Mouse (Mus musculus) forebrain, postnatal 0 days (tissue): ENCODE results near the gene Mmrn2. TPM values are rescaled to one million over a fixed set of nuclear protein-coding genes. Genes with fewer than 3 reads are reported as not detected.
"Not testable (repeated sequence)": the region's sequence is repeated elsewhere in the genome, so short reads cannot be mapped to it uniquely, and the experiment has no call there.

Experiments
- ATAC-seq: fragments of 200-750 bp; cut with Nextera tagmentation; 2 replicates; pipeline ENCODE4 v1.8.0; 2017; ENCODE audit warnings: mild to moderate bottlenecking, moderate library complexity
- DNase-seq: peaks from one replicate; pipeline ENCODE4 v3.0.0-alpha.2; 2015
- H3K27ac ChIP-seq: fragments of 300-500 bp; sonication (generic); 2 replicates; pipeline ENCODE4 v1.5.1; 2014; ENCODE audit warnings: low read depth, mild to moderate bottlenecking, antibody characterized with exemption, low read length, moderate library complexity, mixed read lengths
- H3K27me3 ChIP-seq: fragments of 300-500 bp; sonication (generic); 2 replicates; pipeline ENCODE4 v1.6.1; 2014; ENCODE audit warnings: mild to moderate bottlenecking, low read length, mixed read lengths; ENCODE audit not compliant: insufficient read depth
- H3K36me3 ChIP-seq: fragments of 300-500 bp; sonication (generic); 2 replicates; pipeline ENCODE4 v1.6.1; 2014; ENCODE audit warnings: mild to moderate bottlenecking, moderate library complexity; ENCODE audit not compliant: insufficient read depth
- H3K4me1 ChIP-seq: fragments of 300-500 bp; sonication (generic); 2 replicates; pipeline ENCODE4 v1.6.1; 2014; ENCODE audit warnings: antibody characterized with exemption; ENCODE audit not compliant: insufficient read depth
- H3K4me2 ChIP-seq: fragments of 300-500 bp; sonication (generic); 2 replicates; pipeline ENCODE4 v1.6.1; 2014; ENCODE audit warnings: low read depth, mild to moderate bottlenecking, moderate library complexity
- H3K4me3 ChIP-seq: fragments of 300-500 bp; sonication (generic); 2 replicates; pipeline ENCODE4 v1.5.1; 2014; ENCODE audit warnings: low read depth, low read length, mixed read lengths
- H3K9ac ChIP-seq: fragments of 300-500 bp; sonication (generic); 2 replicates; pipeline ENCODE4 v1.6.1; 2014; ENCODE audit warnings: mild to moderate bottlenecking
- H3K9me3 ChIP-seq: fragments of 300-500 bp; sonication (generic); 2 replicates; pipeline ENCODE4 v1.6.1; 2016; ENCODE audit warnings: low read length
- CTCF ChIP-seq: sonication (generic); IDR thresholded peaks from 2 replicates; pipeline ENCODE4 v1.5.1; 2016; ENCODE audit warnings: antibody characterized with exemption, control low read depth, low read depth
- WGBS: fragments of 180-500 bp; shearing (Covaris S2); extraction: QIAGEN DNeasy Blood & Tissue Kit; methylation state at CpG from one replicate; pipeline ENCODE4 v1.1.7; 2014; 5-methylcytosine and 5-hydroxymethylcytosine counted together
- polyA plus RNA-seq: library from polyadenylated mRNA; unstranded; fragments of >200 nt; fragmentation: Nextera tagmentation; extraction: Ambion mirVana; gene quantifications from 2 replicates; pipeline ENCODE4 v1.2.1, GENCODE M21; 2015
- total RNA-seq: library from RNA; depleted of rRNA; stranded (reverse); fragments of >200 nt; gene quantifications from 2 replicates; pipeline ENCODE4 v1.2.3, GENCODE M21; 2014

Gene Mmrn2
- total and polyA plus RNA-seq, 2 experiments from 2014 or later: 2.7 to 4.7 TPM

DNA sequence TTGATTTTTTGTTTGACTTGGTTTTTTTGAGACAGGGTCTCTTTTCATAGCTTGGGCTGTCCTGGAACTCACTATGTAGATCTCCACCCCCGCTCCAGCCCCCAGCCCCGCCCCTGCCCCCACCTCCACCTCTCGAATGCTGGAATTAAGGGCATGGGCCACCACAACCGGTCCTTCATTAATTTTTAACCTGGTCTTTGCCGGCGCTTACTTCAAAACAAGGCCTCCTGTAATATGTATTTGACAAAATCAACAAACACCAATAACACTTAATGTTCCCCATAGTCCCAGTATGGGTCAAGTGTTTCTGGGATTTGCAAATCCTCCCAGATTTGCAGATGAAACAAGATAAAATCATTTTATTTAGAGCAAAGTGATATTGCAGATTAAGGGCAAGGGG lies 15.0 kb upstream of the Mmrn2 start:
- no peak overlapping the region for H3K9ac ChIP-seq
- H3K36me3 ChIP-seq: no peaks in the 10 kb centered on the region
- no peak overlapping the region for H3K4me3 ChIP-seq
- H3K27ac ChIP-seq: no peak overlapping the region
- H3K4me2 ChIP-seq: no peak overlapping the region
- H3K4me1 ChIP-seq: peaks cover 9% of the 10 kb centered on the region; the same call in 1 of the 2 replicates
- H3K27me3 ChIP-seq: no peaks in the 10 kb centered on the region
- H3K9me3 ChIP-seq: no peaks in the 10 kb centered on the region
- DNase-seq (no peak), ATAC-seq (no peak)
- WGBS: 47% methylated on average over 6 of the region's 6 CpGs
- no peak for TF ChIP-seq CTCF

DNA sequence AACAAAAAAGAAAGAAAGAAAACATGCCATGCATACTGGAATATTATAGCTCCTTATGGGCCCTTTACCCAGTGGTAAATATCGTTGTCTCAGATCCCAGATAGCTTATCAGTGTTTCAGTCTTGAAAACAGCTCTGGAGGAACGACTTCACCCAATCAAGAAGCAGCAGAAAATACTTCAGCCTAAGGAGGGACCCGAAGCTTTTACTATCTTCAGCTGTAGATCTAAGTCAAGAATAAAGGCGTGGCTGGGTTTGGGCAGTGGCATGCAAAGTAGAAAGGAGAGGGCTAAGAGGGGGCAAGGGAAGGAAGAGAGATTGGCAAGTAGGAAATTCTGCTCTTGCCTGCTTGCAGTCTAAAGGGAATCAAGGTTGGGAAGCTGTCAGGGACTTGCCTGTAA lies 13.1 kb upstream of the Mmrn2 start:
- ATAC-seq: no peak
- no peak for TF ChIP-seq CTCF

DNA sequence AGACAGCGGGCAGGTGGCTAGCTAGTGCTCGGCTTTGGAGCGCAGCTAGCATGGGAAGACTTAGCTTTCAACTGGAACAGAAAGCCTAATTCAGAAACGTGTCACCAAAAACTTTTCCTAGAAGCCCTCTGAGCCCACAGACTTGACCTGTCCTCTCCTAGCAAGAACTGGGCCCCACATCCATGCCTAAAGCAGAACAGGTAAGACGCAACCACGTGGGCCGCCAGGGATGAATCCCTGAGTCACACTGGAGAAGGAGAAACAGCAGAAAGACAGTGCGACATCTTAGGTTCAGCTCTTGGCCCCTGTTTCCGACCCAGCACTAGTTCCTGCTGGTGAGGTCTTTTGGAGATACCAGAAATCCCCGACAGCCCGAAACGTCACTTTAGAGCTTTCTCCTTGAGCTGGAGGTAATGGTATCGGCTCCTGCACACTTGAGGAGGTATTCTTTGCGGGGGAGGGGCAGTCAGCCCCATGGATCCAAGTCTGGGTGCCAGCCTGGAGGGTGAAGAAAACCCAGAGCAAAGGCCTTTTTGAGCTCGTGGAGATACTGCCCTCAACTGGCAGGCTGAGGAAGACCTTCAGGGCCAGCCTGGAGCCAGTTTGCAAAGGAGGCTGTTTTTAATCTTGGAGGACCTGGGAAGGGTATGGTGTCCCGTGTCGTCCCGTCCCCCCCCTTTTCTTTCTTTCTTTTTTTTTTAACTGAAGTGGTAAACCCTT lies 12.4 kb upstream of the Mmrn2 start:
- ATAC-seq (peak; percentile 70), DNase-seq (peak; percentile 83)
- H3K27me3 ChIP-seq: no peaks in the 10 kb centered on the region
- peak overlapping the region; percentile 66 for H3K9ac ChIP-seq
- H3K4me2 ChIP-seq: peak overlapping the region; percentile 81
- peak; percentile 76 for TF ChIP-seq CTCF
- 33% methylated on average over 18 of the region's 18 CpGs for WGBS
- H3K36me3 ChIP-seq: no peaks in the 10 kb centered on the region
- peak overlapping the region; percentile 44 for H3K4me3 ChIP-seq
- peak overlapping the region; percentile 79 for H3K27ac ChIP-seq
- H3K4me1 ChIP-seq: peaks cover 9% of the 10 kb centered on the region; the same call in 1 of the 2 replicates
- H3K9me3 ChIP-seq: no peaks in the 10 kb centered on the region

More for the DNA sequence above, 13.1 kb upstream of the Mmrn2 start:
- Histone ChIP-seq H3K36me3 (no peaks in the 10 kb centered on the region), H3K4me2 (no peak overlapping the region), H3K27me3 (no peaks in the 10 kb centered on the region), H3K27ac (no peak overlapping the region), H3K9ac (no peak overlapping the region), H3K9me3 (no peaks in the 10 kb centered on the region), H3K4me1 (peaks cover 9% of the 10 kb centered on the region; the same call in 1 of the 2 replicates), H3K4me3 (no peak overlapping the region)
- no peak for DNase-seq
- 84% methylated on average over 4 of the region's 4 CpGs for WGBS

DNA sequence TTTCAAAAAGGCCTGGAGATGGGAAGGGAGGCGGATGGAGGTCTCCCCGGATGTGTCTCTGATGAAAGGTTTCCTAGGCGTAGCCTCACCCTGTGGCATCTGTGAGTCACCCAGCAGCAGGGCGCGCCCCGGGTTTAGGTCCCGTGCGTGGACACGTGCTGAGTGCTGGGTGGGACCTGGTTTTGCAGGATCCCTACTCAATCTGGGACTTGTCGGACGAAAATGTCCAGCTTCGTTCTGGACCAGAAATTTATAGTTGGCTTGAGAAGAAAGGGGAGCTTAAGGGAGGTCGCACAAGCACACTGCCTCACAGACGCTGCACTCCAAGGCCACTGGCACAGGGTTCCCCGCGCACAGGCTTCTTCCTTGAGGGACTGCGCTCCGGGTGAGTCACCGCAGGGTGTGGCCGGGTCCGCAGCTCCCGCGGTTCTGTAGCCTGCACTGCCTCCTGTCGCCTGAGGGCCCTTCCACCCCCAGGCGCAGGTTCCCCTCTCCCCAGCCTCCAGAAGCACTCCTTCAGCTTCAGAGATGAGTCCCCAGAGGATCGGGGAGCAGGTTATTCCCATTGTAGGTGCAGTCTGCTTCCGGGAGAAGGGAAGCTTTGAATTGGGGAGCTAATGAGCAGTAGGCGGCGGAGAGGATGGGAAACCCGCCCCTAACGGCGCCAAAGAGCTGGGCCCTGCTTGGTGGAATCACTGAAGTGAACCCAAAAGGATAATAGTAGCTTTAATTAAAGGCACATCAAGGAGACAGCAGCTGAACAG lies 11.6 kb upstream of the Mmrn2 start:
- peak; percentile 77 for DNase-seq
- peaks cover 9% of the 10 kb centered on the region; the same call in 1 of the 2 replicates for H3K4me1 ChIP-seq
- H3K4me2 ChIP-seq: peak overlapping the region; percentile 81
- H3K9ac ChIP-seq: peak overlapping the region; percentile 66
- ATAC-seq: peak; percentile 90
- WGBS: under 1% methylated on average over 32 of the region's 32 CpGs
- TF ChIP-seq CTCF: peak; percentile 58
- peak overlapping the region; percentile 44 for H3K4me3 ChIP-seq
- peak overlapping the region; percentile 79 for H3K27ac ChIP-seq
- no peaks in the 10 kb centered on the region for H3K36me3 ChIP-seq
- no peaks in the 10 kb centered on the region for H3K9me3 ChIP-seq
- no peaks in the 10 kb centered on the region for H3K27me3 ChIP-seq

DNA sequence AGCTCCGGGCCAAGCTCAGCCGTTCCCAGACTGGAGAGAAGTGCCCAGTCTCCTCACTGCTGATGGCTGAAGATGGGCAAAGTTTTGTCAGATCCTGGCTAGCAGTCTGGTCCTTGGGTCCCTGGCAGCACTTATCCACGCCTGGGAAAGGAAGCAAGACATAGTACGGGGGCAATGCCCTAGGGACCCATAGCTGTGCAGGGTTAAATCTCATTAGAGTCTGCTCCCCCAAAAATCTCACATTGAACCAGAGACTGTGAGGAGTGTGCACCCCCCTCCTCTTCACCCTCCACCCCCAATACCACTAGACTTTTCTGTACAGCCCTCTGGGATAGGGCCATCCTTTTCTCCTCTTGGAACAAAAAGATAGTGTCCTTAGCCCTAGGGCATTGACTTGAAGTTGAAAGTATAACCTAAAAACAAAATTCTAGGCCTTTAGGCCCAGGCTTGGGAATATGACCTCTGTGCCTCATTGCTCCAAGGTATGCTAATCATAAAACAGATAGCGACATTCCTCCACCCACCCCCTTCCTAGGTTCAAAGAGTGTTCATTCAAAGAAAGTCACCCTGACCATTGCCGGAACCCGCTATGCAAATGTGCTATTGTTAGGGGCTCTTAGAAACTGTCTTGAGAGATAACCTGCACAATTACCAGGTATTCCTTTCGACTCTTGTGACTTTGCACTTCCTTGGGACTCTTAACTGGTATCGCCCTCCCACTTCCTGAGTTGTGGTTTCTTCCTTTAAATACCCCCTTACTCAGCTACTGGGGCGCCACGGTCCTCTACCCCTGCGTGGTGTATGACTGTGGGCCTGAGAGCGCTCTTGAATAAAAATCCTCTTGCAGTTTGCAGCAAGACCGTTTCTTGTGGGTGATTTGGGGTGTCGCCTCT lies 10.8 kb upstream of the Mmrn2 start:
- H3K27ac ChIP-seq: peak overlapping the region; percentile 79; the same call in 1 of the 2 replicates
- ATAC-seq: not testable (repeated sequence)

DNA sequence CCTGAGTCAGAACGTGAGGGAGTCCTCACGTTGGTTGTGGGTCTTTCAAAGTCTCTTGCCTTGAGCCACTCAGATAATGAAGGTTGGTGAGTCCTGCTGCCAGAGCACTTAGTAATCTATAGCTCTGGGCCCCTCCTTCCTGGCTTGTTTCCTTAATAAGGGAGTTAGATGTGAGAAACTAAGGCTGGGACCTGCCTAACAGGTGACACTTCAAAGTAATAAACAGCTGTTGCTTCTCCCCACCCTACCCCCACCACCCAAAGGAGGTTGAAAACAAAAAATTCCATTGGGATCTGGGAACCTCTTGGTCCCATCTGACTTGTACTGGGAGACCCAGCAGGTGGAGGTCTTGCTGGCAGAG lies 10.1 kb upstream of the Mmrn2 start:
- no peaks in the 10 kb centered on the region for H3K36me3 ChIP-seq
- H3K27ac ChIP-seq: no peak overlapping the region
- no peak overlapping the region for H3K9ac ChIP-seq
- no peaks in the 10 kb centered on the region for H3K9me3 ChIP-seq
- H3K4me3 ChIP-seq: no peak overlapping the region
- TF ChIP-seq CTCF: no peak
- H3K4me1 ChIP-seq: peaks cover 9% of the 10 kb centered on the region; the same call in 1 of the 2 replicates
- no peak for DNase-seq
- WGBS: 98% methylated on average over 2 of the region's 2 CpGs
- no peaks in the 10 kb centered on the region for H3K27me3 ChIP-seq
- no peak overlapping the region for H3K4me2 ChIP-seq
- no peak for ATAC-seq

More for the DNA sequence above, 10.8 kb upstream of the Mmrn2 start:
- not testable (repeated sequence) for H3K36me3 ChIP-seq, H3K9me3 ChIP-seq, H3K27me3 ChIP-seq, H3K4me1 ChIP-seq, DNase-seq
- Histone ChIP-seq H3K4me2 (peak overlapping the region; percentile 81), H3K4me3 (peak overlapping the region; percentile 44), H3K9ac (peak overlapping the region; percentile 66)
- 74% methylated on average over 15 of the region's 15 CpGs for WGBS
